Mouse (Mus musculus) c-Kit-negative CD71-positive TER-119-positive erythroid progenitor cells, embryonic 14.5 days (primary cell): Measurements from ENCODE around the gene Coq8a.

ENCODE experiments used
- DNase-seq: peaks from one replicate; pipeline ENCODE4 v3.0.0-alpha.2; 2013; ENCODE audit warnings: low read depth, low spot score

The Coq8a gene

DNA sequence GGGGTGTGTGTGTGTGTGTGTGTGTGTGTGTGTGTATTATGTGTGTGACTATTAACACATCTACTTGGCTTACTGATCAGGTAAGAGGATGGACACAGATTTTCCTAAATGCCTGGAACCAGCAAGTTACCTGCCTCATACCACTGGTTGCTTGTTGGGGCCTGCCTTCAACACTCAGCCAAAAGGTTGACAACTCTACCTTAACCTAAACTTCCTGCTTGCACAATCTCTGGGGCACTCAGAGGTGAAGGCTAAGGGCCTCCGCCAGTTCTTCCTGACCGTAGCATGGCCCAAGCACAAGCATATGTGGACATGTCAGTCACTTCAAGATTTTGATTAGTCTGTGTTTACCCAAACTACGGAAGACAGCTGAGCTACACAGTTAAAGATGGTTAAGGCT, 1.4 kb downstream of the Coq8a start:
- no peak for DNase-seq

DNA sequence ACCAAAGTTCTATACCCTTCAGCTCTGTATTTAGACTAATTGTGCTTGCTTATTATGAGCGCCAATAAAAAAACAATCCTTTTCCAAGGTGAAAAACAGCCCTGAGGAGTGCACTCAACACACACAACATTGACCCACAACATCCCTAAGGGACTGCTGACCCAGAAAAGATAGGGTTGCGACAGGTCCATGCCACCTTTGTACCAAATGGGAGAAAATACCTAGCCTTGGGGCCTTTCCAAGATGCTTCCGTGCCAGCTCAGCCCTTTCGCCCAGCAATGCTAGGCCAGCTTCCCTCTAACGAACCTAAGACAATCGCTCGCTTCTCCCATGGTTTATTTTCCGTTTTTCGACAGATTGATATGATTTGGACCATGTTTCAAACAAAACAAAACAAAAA, 2.9 kb downstream of the Coq8a start:
- no peak for DNase-seq

DNA sequence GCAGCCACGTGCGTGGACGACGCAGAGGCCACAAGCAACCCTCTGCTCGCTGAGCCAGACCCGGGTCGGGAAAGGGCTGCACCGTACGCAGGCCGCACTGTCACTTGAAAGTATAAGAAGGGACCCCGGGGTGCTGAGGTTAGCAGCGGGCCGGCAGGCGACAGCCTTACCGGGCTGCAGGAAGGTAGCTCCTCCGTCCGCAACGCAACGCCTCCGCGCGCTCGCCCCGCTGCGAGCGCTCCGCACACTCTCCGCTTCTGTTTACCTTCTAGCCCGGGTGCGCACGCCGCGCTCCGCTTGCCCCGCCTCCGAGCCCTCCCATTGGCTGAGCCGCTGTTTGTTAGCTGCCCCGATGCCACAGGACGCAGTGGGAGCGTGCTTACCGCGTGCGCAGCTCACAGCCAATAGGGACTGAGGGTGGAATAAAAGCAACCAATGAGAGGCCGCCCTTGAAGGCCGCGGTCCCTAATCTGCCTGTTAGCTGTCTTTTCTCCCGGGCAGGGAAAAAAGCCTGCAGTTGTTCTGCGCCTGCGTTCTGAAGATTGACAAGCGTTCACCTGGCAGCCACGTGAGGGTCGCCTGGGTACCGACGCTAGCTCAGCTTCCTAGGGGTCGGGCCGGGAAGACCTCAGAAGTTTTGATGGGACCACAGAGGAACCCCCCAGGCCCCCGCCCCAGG, 3.6 kb downstream of the Coq8a start:
- peak; percentile 95 for DNase-seq

DNA sequence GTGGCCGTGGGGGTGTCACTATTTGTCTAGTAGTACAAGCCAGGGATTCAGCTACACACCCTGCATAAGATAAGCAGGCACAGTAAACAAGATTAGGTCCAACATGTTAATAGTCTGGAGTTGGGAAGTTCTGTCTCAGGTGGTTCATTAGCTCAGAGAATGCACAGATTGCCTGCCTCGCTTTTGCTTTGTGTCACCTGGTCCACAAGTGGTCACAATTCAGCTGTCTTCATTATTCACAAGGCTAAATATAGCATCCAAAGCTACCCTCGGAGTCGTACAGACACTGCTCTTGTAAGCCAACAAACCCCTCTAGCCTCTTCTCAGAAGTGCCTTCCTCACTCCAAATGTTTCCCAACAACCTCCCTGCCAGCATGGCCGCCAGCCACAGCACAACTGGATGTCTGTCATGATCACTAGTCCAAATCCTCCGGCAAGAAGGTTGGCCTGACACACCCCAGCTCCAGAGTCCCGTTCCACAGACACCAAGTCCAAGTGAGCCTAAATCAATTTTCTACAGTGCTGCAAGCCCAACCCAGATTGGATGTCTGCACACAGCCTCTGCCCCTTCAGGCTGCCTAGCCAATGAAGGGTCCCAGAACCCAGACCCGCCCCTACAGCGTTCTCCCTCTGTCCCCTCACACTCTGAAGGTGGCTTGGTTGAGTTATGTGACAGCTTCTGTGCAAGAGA, 4.5 kb downstream of the Coq8a start:
- DNase-seq, result no peak

DNA sequence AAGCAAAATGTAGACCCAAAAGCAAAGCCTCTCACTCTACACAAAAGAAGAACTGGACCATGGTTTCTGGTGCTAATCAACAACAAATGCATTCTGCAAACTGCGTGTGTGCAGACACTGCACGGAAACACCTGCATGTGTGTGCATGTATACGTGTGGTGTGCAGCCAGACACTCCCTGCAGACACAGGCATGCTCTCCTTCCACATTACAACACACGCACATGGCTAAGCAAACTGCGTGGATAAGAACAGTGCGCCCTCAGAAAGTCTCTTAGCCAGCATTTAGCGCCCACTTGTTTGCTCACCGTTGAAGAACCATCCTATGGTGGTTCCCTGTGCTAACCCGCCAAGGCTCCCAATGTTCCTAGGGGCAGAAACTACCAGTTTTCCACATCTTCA, 5.4 kb downstream of the Coq8a start:
- no peak for DNase-seq

DNA sequence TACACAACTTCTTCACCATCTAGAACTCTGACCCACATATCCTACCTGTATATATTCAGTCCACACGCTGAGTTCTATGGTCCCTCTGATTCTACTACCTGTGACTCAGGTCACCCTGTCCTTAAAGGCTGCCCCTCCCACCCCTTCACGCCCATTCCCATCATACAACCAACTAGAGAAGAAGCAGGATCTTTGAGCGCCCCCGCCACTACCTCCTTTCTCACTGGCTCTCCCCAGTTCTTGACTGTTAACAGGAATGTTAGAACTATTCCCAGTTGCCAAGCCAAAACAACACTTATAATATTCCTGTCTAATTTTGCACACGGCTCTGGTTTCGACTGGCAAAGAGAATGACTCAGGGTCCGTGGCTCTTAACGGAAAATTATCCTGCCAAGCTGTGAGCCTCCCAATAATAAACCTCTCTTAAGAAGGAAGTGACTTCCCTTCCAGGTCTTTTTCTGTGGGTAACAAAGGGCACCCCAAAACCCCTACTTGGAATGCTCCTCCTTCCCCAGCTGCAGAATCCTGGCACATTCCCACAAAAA, 5.9 kb downstream of the Coq8a start:
- no peak for DNase-seq

DNA sequence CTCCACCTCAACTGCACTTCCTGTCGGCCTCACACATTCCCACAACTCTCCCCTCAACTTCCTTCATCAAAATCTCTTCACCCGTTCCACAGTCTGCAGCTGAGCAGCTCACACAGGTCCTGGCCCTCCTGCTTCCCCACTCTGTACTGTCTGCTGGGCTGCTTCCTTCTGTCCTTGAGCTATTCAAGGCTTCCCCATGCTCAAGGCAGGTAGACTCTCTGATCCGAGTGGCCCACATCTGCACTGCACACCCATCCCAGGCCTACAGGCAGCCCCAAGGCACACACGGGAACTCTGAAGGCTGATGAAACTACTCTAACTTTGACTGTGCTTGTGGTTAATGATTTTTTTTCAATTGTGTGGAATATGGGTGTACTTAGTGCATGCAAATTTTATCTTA, 6.5 kb downstream of the Coq8a start:
- DNase-seq, result no peak

DNA sequence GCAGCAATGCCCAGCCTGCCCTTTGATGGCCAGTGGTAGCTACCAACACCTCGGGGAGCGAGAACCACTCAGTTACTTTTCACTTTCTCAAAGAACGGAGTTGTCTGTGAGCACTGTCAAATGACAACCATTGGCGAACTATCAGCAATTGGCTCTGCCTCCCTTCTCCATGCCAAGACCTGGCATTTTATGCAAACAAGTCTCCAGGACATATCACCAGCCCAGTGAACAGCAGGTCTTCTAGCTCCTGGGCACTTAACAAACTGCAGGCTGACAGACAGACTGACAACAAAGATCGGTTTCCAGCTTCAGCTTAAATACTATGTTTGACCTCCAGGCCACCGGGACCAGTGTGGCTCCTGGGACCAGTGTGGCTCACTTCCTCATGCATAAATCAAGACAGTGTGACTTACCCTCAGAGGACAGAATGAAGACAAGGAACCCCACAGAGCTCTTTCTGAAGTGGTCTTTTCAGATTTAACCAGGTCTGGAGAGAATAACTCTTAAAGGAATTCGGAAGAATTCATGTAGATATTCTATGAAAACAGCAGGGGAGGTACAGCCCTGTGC, 7.7 kb downstream of the Coq8a start:
- no peak for DNase-seq

DNA sequence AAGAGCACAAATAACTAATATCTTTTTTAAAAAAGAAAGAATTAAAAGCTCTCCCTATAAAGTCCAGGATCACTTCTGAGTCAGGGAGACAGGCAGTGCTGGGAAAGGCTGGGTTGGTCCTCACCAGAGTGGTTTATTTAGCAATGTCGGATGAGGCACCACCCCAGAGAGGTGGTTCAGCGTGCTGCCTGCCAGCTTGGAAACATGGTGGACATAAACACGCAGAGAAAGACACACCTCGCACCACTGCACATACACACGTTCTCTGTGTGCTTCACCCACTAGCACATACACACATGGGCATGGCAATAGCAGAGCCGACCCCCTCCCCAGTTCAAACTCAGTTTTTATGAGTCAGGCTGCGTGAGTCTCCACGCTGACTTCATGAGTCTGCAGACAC, 8.3 kb downstream of the Coq8a start:
- no peak for DNase-seq

DNA sequence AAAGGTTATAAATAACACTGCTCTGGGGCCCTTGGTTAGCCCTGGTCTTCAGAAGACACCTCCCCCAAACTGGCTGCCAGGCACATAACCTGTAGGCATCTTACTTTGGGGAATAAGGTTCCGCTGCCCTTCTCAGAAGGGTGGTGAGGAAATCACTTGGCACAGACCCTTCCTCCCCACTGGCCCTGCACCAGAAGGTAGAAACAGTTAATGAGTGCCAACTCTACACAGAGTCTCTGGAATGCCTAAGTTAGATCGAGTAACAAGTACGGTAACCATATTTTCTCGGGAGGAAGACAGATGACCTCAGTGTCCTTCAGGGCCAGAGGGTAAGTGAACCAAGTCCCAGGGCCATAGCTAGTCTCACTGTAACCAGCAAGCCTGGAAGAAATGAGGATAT, 10.5 kb downstream of the Coq8a start:
- no peak for DNase-seq

DNA sequence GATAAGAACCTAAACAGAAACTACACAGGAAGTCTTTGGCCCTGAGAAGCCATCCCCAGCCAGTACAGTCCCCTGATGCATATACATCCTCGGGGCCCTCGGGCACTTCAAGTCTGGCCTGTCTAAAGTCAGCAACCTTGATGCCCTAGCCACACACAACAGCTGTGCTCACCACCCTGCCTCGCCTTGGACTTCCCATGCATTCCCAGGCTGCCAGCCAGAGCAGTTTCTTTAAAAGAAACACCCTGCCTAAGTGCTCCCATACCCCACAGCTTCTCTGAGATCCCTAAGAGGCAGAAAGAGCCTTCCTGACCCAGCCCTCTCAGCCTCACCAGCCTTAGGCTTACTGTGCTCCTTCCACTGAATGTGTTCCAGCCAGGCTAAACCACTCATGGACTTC, 13.0 kb downstream of the Coq8a start:
- DNase-seq, result no peak

DNA sequence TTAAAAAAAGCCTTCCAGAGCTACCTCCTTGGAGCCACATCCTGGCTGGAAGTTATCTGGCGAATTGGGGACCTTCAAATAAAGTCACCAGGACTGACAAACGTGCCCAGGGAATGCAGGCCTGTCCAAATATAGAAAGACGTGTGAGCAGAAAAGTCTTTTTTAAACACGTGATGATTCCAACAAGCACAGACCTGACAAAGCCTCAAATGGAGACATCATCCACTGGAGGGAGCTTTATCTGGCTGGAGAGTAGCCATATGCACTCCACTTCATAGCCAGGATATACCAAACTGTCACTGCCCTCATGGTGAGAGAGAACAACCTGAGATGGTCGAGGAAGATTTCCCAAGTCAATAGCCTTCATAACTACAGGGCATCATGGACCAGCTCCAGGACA, 13.5 kb downstream of the Coq8a start:
- DNase-seq, result no peak

DNA sequence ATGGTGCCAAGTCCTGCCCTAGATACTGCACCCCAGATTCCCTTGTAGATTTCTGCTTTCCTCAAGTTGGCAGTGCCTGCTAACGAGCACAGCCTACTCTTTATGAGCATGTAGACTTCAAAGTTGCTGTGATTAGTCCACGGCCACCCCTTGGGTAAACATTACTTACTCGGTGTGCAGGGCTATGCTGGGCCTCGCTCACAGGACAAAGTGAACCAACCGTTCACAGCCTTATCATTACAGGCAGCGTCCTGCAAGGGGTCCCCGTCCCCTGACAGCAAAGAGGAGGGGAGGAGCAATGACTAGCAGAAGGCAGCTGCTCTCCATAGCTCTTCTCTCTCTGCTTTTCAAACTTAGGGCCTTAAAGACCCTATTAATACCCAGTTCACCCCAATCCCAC, 14.6 kb downstream of the Coq8a start:
- no peak for DNase-seq

DNA sequence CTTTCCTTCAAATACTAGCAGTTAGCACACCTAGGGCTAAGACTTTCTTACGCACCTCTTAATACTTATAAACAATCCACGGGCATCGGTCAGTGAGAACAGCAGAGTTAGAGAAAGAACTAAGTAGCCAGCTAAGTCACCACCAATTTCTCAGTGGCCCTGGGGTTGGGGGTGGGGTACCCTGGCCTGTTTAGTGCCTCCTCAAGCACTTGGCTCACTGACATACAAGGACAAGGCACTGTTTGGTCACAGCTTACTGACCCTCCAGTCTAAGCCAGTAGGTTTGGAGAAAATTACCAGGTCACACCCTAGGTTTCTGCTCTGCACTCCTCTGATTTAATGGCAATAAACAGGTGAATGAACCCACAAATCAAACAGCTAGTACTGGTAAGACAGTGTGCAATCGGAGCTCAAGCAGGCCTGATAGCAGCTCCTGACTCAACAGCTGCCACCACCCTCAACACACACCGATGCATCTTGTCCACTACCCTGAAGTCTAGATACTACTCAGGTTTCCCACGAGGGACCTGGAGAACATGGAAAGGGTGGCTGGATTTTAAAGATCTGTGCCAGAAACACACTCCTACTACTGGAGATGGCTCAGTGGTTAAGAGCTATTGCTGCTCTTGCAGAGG, 15.8 kb downstream of the Coq8a start:
- no peak for DNase-seq

DNA sequence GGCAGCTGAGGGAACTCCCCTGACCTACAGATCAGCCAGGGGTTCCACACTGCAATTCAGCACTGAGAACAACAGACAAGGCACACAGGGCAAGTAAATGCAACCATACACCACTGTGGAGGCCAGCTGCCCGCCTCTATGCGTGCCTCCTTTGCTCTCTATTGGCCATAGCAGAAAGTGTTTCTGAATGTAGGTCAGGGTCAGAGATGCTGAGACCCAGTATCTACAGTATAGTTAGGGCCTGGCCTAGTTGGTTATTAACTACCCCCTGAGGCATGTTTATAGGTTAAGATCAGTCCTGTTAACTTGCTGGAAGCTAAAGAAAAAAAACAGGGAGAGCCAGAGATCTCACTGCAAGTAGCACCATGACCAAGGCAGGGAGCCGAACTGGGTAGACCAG, 16.7 kb downstream of the Coq8a start:
- no peak for DNase-seq

DNA sequence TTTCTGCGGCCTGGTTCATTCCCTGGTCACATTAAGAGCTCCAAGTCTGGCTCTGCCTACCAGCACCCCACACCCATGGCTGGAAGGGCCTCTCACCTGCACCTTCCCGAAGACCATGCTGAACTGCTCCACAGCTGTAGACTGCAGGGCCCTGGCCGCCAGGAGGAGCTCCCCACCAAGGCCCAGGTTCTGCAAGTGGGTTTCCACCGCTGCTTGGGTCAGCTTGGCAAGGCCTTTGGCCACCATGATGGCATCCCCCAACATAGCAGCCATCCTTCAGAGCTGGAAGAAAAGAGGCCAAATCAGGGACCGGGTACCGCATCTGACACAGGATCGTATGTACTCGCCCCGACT, 17.5 kb downstream of the Coq8a start:
- DNase-seq, result no peak

DNA sequence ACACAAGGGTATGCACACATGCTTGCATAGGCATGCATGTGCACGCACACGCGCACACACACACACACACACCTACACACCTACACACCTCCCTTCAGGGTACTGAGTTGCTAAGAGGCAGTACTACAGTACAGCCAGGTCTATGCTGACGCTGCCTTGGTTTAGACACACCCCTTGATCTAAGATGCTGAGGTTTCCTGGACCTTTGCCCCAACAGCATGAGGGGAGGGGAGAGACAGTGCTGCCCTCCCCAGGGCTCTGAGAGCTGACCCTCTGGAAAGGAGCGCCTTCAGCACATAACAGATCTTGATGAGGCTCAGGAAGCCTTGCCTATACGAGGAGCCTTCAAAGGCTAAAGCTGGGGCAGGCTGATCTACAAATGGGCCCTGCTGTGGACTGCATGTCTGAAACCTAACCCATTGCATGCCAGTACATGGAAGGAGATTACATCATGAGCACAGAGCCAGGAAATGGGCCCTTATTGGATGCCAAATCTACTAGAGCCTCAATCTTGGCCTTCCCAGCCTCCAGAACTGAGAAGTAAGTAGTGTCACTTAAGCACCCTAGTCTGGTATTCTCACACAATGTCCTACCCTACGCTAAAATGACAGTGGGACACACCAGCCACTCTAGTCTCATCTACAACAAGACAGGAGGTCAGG, 18.0 kb downstream of the Coq8a start:
- no peak for DNase-seq

DNA sequence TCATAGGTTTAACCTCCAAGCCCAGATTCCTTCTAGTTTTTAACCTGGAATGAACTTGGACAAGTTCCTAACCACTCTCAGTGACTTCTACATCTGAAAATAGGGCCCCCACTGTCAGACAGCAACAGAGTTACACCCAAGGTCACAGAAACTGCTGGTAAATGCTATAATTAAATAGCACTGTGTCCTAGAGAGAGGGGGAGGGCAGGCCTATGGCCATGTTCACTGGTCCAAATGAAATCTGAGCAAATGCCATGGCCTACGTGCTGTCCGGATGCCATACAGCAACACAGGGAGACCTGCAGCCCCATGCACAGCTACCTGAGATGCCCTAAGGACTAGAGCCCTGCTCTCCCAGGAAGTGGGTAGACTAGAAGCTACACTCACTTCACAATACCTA, 19.6 kb downstream of the Coq8a start:
- DNase-seq, result no peak

DNA sequence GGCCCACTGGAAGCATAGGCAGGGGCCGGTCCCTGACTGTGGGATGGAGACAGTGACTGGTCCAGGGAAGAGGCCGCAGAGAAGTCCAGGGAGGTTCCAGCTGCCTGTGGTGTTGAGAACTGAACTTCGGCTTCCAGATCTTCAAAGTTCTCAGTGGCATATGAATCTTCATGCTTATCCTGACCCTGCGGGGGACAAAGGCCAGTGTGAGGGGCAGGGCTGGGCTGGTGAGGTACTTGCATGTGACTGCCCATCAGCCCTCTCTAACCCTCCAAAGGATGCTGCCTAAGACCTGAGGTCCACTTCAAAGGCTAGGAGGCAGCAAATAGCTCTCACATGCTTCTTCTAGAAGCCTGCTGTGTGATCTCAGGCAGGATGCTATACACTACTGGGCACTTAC, 20.3 kb downstream of the Coq8a start:
- DNase-seq, result no peak

DNA sequence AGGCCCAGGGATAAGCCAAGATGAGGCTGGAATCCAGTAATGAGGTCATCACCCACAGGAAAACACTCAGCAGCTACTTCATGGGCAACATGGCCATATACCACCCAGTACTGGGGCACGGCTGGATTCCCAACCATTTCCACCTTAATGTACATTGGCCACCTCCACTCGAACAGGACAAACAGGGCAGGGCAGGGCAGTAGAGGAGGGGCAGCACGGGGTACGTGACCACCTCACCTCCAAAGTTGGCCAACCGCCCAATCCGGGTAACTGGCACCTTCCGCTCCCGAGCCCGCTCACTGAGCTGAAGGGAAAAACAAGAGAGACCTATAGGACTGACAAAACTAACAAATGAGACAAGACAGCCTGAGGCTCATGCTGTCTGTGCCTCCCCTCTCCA, 21.1 kb downstream of the Coq8a start:
- DNase-seq, result no peak

DNA sequence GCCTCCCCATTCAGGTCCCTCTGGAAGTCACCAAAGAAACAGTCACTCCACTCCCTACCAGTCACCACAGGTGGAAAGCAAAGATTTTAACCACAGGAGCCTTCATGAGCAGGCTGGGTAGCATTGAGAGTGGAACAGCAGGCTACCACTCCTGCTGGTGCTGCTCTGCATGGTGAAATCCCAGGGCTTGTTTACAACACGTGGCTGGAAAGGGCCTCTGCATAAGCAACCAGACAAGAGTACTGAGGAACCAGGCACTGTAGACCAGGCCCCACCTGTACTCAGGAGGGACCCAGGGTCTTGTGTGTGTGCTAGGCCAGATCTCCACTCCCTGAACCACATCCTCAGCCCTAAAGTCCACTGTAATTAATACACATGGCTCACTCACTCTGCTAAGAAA, 22.6 kb downstream of the Coq8a start:
- DNase-seq, result no peak

DNA sequence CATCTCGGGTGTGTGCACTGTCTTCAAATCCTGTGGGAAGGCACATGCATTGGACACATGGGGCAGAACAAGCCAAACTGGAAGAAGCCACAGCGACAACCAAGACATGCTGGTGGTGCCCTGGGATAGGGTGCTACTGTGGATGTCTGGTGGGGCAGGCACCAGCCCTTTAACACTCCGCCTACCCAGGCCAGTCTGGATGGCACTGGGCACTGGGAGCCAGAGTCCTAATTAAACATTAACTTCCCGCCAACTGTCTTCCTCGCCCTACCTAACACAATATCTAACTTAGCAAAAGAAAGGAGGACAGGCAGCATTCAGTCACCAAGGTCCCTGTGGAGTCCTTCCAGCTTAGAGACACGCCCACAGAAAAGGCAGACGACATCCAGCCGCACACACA, 23.8 kb downstream of the Coq8a start:
- DNase-seq, result no peak
